Mouse (Mus musculus): ENCODE results near the gene Dlg4. TPM values are rescaled to one million over a fixed set of nuclear protein-coding genes. Genes with fewer than 3 reads are reported as not detected.
"Not testable (repeated sequence)": the region's sequence is repeated elsewhere in the genome, so short reads cannot be mapped to it uniquely, and the experiment has no call there.

Gene Dlg4
- total RNA-seq, 4 experiments from 2014 or later: 730 to 858 (median 789) TPM

- no peak for DNase-seq (ENCODE audit: low spot score in 2 of 2)
These were observed 20.3 kb upstream of the Dlg4 start for GRCm38 (mm10) chr11:69996161-69997061.

DNA sequence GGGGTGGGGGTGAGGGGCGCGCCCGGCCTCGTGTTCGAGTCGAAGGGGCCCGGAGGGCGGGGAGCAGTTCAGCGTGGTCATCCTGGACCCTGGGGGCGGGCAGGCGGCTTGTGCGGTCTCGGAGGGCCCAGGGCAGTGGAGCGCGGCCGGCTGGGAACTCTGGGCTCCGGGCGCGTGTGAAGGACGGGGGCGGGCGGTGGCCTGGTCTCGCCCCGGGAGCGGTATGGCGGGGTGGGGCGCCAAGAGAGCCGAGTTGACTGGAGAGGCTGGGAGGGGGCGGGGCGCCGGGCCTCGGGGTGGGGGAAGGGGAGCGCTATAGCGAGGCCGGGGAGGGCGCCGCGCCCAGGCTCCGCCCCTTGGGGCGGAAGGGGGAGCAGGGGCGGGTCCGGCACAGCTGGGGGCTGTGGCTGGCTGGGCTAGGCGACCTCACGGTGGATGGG is 19.7 kb upstream of the Dlg4 start:
- DNase-seq (ENCODE audit: low spot score in 2 of 2): peak; percentile 55 to 64

DNA sequence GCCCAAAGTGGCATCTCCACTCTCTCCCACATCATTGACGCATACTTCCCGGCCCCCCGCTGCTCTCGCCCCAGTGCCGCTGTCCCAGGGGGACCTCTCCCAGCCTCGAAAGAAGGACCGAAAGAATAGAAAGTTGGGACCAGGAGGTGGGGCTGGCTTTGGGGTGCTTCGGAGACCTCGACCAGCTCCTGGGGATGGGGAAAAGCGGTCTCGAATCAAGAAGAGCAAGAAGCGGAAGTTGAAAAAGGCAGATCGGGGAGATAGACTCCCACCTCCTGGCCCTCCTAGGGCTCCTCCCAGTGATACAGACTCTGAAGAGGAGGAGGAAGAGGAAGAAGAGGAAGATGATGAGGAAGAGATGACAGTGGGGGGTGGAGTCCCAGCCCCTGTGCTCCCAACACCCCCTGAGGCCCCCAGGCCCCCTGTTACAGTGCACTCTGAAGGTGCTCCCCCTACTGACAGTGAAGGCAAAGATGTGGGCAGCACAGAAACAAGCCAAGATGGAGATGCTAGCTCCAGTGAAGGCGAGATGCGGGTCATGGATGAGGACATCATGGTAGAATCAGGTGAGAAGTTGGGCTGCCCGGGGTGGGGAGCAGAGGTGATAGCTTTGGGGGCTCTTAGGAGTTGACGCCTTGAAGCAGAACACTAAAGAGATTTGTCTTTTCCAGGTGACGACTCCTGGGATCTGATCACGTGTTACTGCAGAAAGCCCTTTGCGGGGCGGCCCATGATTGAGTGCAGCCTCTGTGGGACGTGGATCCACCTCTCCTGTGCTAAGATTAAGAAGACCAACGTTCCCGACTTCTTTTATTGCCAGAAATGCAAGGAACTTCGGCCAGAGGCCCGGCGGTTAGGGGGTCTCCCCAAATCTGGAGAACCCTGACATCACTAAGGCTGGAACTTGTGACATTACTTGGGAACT is 17.9 kb upstream of the Dlg4 start:
- no peak for DNase-seq (ENCODE audit: low spot score in 2 of 2)

- DNase-seq (ENCODE audit: low spot score in 2 of 2): no peak
These were observed 17.1 kb upstream of the Dlg4 start for GRCm38 (mm10) chr11:69999666-70000065.

DNA sequence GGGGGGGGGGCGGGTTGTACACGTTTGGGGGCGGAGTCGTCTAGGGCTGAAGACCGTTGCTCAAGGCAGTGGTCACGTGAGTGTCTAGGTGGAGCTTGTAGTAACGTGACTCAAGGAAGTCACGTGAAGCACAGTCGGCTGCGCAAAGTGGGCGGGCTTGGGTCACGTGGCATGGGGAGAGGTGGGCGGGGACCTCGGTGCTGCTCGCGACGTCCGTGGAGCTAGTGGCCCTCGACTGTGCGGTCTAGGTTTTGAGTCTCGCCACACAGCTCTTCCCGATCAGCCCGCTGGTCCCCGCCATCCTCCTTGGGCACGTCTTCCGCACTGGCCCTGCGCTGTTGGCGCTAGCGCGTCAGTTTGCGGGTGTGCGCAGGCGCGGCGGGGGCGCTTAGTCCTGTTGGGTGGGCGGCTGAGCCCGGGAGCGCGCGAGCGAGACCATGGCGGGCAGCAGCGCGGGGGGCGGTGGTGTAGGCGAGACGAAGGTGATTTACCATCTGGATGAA is 16.3 kb upstream of the Dlg4 start, which contains the start of gene Dvl2:
Gene Dvl2 (plus strand): TSS at position 200 of the 503 bp plus-strand sequence.
- peak; percentile 89 to 92 for DNase-seq (ENCODE audit: low spot score in 2 of 2)

DNA sequence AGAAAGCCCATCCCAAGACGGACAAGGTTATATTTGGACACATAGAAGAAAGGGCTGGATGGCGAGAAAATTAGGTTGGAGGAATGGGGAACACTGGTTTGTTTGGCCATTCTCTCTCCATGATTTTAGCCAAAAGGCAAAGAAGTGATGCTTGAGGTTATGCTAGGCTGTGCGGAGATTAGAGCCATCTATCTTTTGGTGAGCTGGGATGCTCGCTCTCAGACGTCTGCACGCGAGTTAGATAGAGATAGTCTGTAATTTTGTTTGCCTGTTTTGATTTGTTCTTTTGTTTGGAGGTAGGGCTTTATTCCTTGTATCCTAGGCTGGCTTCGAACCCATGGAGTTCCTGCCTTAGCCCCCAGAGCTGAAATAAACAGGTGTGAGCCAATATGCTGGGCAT is 15.6 kb upstream of the Dlg4 start:
- no peak for DNase-seq (ENCODE audit: low spot score in 2 of 2)

DNA sequence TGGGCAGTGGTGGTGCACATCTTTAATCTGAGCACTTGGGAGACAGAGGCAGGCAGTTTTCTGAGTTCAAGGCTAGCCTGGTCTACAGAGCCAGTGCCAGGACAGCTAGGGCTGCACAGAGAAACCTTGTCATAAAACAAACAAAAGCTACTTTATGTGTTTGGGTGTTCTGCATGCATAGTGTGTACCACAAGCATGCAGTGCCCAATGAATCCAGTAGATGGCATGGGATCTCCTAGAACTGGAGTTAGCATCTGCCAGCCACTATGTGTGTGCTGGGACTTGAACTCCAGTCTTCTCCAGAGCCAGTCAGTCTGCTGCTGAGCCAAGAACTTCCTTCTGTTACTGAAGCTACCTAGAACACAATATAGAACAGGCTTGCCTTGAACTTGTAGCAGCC is 14.9 kb upstream of the Dlg4 start:
- DNase-seq (ENCODE audit: low spot score in 2 of 2): no peak

DNA sequence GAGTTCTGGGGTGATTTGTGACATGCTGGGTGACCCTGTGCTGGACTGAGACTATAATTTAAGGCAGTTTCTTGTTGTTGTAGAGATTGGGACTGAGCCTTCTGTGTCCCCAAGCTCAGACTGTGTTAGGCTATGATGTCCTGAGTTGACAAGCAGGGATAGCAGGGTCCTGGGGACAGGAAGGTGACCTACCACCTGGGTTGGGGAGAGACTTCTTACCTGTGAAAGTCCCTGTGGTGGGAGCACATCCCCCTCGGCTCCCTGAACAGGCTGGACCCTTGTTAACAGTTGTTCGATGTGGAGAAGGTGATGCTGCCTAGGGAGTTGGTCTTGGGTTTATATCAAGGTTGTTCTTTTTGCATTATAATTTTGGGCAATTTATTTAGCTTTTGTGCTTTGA is 14.3 kb upstream of the Dlg4 start:
- DNase-seq (ENCODE audit: low spot score in 2 of 2): no peak

DNA sequence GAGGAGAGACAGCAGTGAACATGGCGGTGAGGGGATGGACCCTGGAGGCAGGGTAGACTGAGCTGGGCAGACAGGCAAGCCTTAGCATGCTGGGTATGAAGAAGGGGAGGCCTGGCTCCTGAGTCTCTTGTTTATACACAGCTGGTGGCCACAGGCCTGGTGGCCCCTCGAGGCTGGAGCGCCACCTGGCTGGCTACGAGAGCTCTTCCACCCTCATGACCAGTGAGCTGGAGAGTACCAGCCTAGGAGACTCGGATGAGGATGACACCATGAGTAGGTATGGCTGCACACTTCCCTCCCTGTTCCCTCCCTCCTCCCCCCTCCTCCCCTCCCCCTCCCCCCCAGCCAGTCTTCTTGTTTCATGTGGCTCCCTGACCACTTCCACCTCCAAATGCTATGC is 11.2 kb upstream of the Dlg4 start:
- DNase-seq (ENCODE audit: low spot score in 2 of 2): no peak

DNA sequence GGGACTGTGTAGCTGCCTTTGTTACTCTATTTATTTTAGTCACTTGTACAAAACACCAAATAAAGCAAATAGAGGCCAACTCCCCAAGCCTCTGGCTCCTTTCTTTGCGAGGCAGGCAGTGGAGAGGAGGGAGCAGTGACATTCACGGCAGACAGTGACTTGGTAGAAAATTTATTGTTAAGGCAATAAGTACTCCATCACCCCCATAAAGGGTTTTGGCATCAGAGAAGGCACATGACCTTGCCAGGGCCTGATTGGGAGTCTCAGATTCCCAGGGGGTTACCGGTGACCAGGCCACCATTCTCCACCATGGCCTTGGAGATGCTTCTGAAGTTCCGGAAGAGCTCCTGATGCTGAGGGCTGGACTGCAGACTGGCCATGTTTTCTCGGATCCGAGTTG is 6.7 kb upstream of the Dlg4 start:
- DNase-seq (ENCODE audit: low spot score in 2 of 2): no peak

GRCm38 (mm10) chr11:70010548-70010947 is 6.2 kb upstream of the Dlg4 start:
- no peak for DNase-seq (ENCODE audit: low spot score in 2 of 2)

DNA sequence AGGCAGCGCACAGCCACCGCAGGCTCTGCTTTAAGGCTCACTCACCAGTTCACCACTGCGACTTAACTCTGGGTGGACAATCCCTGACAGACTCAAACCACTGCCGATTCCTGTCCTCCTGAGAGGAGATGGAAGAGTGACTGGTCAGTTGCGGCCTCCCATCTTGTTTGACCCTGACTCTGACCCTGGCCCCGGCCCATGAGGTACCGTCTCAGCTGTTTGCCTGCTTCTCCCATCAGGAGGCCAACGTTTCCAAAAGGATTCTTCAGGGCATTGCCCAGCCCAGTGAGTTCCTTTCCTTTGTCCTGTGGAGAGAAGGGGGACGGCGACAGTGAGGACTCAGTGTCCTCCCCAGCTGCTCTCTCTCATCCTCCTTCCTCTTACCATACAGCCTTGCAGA is 5.8 kb upstream of the Dlg4 start:
- DNase-seq (ENCODE audit: low spot score in 2 of 2): no peak

DNA sequence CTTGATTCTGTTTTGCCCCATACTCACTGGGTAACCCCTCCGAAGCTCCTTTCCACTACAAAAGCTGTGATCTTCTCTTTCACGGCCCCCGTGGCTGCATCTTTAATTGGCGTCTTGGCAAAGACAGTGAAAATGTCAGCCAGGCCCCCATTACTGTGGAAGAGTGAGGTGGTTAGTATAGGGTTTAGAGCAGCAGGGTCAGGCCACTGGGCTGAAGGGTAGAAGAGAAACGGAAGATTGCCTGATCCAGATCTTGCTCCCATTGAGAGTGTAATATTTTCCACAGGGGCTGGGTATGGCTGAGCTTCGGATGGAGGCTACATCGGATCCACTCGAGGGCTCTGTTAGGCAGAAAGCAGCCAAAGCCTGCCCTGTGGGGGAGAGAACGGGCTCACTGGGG is 3.8 kb upstream of the Dlg4 start:
- DNase-seq (ENCODE audit: low spot score in 2 of 2): no peak

DNA sequence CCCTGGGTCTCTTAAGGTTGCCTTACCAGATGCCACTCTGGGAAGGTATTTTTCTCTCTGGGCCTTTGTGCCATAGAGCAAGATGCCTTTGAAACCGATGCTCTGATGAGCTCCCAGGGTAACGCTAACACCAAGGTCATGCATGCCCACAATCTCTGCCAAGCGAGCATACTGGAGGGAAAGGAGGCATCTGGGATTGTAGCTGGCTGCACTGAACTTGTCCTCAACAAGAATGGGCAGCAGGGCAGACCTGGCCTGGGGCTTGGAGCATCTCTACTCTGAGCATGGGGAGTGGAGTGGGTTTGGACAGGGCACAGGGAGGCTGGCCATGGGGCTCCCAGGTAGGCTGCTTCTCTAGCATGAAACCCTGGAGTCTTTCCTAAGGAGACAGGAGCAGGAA is 3.3 kb upstream of the Dlg4 start:
- no peak for DNase-seq (ENCODE audit: low spot score in 2 of 2)

DNA sequence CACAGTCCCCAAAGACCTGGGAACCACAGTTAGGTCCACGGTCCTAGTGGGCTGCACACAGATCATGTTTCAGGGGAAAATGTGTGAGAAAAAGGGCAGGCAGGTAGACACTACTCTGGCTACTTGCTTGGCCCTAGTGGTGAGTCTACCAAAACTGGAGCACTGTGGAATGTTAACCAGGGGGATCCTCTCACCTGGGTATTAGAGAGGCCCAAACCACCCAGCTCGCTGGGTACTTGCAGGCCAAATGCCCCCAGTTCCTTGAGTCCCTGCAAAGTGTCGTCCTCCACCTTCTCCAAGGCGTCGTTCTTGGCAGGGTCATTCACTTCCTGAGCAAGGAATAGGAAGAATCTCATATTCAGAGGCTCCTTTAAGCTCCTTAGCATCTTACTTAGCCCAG is 2.7 kb upstream of the Dlg4 start:
- no peak for DNase-seq (ENCODE audit: low spot score in 2 of 2)

- DNase-seq (ENCODE audit: low spot score in 2 of 2): peak; percentile 79 to 82
These were observed 1.7 kb upstream of the Dlg4 start, which contains the start of gene Acadvl for GRCm38 (mm10) chr11:70014880-70015558. Gene Acadvl (minus strand): TSS chr11:70015411.

DNA sequence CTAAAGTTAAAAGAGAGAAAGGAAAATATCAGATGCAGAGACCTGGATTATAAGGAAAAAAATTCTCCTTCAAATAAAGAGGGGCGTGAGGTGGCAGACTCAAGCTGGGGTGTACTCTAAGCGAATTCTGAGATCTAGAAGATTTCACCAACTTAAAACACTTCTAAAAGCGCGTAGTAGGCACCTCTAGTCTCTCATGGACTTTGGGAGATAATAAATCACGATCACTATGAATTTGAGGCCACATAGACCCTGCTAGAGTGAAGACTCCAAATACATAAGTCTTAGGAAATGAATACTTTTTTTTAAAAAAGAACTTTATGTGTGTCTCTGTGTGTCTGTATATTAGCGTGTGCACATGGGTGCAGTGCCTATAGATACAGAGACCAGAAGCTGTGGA is 1.1 kb upstream of the Dlg4 start:
- DNase-seq (ENCODE audit: low spot score in 2 of 2): no peak

- not testable (repeated sequence) for DNase-seq (ENCODE audit: low spot score in 2 of 2)
These were observed 565 bp upstream of the Dlg4 start for GRCm38 (mm10) chr11:70016177-70016576.

- DNase-seq (ENCODE audit: low spot score in 2 of 2): no peak
These were observed 541 bp downstream of the Dlg4 start for GRCm38 (mm10) chr11:70017199-70017767.

- peak in 1 of 2 experiments; percentile 56 for DNase-seq (ENCODE audit: low spot score in 2 of 2)
These were observed 1.6 kb downstream of the Dlg4 start for GRCm38 (mm10) chr11:70018131-70018990.
